Mouse (Mus musculus) left cerebral cortex, adult 18-20 months (tissue): ENCODE measurements at regions not wholly inside any gene's neighbourhood (a gene's known extent, or its start where the extent isn't known, plus 50 kb on each side); places are given as distances from the start of the nearest gene placed in this dataset.
"Not testable (repeated sequence)": the region's sequence is repeated elsewhere in the genome, so short reads cannot be mapped to it uniquely, and the experiment has no call there.

Source experiments
- DNase-seq, 2 experiments: peaks; one replicate each; pipeline ENCODE4 v3.0.0; 2021 to 2022; ENCODE audit warnings: low spot score in 2 of 2, mixed read lengths in 1 of 2

- peak in 1 of 2 experiments; percentile 17 for DNase-seq
These were observed 244.5 kb upstream of the Jarid2 start for GRCm38 (mm10) chr13:44484582-44485329.

GRCm38 (mm10) chr13:44490935-44491465 lies 238.3 kb upstream of the Jarid2 start:
- no peak for DNase-seq

GRCm38 (mm10) chr13:44493884-44494283 lies 235.4 kb upstream of the Jarid2 start:
- DNase-seq: no peak

DNA sequence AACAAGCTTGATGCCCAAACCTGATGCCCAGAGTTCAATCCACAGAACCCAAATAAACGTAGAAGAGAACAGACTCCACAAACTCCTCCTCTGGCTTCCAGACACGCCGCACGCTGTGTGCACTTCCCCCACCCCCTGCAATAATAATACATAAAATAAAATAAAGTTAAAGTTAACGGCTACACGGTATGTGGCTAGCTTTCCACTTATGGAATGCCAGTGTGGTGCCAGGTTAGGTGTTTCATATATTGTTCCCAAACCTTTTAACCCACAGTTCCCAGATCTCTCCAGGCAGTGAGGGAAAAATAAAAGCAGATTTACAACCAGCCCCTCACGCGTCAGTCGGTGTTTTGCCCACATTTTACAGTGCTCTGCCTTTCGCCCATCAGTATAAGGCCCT lies 233.8 kb upstream of the Jarid2 start:
- DNase-seq: no peak

DNA sequence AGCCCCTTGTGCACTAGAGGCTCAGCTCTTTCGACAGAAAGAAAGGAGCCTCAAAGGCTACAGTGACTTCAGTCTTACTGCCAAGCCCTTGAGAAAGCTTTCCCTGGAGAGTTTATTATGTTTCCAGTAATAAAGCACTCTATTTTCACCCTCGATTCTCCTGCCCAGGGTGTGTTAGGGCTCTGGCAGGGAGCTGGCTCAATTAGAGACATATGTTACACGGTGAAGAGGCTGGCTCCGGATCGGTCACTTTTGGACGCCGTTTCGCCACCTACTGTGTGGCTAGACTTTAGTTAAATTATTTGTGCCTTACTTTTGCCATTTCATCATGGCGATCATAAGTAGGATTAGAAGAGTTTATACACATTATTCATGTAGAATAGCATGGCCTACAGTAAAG lies 232.7 kb upstream of the Jarid2 start:
- DNase-seq: no peak

DNA sequence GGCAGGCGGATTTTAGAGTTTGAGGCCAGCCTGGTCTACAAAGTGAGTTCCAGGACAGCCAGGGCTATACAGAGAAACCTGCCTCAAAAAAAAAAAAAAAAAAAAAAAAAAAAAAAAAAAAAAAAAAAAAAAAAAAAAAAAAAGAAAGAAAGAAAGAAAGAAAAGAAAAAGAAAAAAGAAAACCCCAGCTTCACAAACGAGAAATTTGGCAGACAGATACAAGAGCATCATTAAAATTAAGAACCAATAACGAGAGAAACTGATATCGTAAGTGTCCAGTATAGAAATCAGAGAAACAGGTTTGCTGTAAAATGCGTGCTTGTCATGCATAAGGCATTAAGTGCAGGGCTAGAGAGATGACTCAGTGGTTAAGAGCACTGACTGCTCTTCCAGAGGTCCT lies 228.4 kb upstream of the Jarid2 start:
- DNase-seq: not testable (repeated sequence)

DNA sequence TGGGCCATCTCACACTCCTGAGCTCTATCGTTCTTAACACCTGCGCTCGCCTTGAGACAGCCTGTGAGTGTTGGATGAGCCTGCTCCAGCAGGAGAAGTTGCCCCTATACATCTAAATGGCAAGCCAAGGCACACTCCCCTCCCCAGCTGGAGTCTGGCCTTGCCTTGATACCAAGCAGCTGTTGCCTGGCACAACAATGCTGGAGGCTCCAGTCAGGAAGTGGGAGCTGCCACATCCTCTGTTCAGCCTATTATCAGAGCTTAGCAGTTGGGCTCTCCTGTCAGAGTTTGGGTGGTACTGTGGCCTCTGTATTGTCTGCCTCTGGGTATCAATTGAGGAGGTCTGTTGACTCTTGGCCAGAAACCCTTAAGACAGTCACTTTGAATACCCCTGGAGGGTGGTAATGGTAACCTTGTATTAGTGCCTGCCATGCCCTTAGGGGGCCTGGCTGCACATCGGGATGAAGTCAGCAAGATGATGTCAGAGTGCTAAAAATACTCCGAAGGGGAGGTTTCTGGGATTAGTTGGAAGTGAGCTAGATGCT lies 227.4 kb upstream of the Jarid2 start:
- no peak for DNase-seq

DNA sequence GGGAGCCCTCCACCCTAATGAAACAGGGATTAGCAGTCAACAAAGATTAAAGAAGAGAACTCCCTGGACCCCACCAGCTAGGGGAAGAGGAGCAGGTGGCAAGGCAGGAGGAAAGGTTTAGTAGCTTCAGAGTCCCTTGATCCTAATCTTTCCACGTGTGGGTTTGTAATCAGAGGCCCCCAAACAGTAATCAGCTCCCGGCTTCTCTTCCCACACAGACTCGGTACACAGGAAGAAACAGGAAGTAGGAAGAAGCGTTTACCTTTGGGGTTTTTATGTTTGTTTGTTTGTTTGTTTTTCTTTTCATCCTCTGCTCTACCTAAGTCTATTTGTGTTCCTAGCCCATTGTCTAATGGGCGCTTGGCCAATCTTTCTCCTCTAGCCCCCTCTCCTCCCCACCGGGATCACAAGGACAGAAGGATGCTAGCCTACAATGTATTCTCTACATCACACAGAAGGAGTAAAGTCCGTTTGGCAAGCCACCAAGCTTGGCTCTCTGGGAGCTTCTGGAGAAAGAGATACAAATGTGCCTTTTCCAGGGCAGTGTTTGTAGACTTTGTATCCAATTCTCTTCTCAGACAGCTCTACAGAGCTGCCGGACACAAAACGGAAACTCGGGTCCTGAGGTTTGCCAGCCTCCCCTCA lies 226.5 kb upstream of the Jarid2 start:
- peak; percentile 16 to 17 for DNase-seq

- no peak for DNase-seq
These were observed 225.9 kb upstream of the Jarid2 start for GRCm38 (mm10) chr13:44503257-44503950.

GRCm38 (mm10) chr13:44504455-44504854 lies 224.8 kb upstream of the Jarid2 start:
- DNase-seq: no peak

DNA sequence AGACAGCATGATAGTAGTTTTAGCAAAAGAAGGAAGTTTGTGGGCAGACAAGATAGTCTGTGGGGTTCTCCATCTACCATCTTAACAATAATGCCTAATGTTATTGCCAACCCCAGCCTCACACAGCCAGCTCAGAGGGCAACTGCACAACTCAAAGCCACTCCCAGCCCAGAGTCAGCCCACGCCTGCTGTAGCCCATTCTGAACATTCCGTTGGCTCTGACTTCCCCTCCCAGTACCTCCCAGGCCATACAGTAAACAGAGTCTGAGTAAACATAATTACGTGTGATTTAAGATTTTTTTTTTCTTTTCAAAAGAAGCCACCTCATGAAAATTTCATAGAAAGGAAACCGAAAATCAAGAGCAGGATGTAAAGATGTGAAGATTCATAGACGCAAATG lies 222.3 kb upstream of the Jarid2 start:
- DNase-seq: no peak

DNA sequence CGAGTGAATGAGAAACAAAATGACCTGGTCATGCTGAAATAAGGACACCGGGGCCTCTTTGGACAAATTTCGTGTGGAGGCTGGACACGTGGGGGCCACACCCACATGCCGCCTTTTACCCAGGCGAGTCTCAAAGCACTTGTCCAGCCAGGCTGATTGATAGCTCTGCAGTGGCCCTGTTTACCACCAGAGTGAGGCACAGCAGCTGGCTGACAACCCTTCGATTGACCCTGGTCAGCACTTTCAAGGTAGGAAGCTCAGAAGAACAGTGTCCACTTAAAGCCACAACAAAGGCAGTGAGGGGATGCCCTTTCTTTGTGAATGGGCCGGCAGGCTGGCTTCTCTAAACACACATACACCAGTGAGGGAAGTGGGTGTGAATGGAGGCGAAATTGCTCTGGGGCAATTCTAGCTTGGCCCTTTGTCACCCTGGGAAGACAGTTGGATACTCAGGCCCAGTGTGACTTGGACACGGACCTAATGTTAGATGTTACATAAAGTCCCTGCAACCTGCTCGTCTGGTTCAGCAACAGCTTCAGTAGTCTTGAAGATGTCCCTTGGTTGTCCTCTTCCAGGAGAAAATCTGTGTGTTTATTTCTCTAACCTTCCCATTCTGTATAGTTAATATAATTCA lies 219.6 kb upstream of the Jarid2 start:
- DNase-seq: no peak

- no peak for DNase-seq
These were observed 215.6 kb upstream of the Jarid2 start for GRCm38 (mm10) chr13:44513378-44514285.

GRCm38 (mm10) chr13:44514636-44515158 lies 214.6 kb upstream of the Jarid2 start:
- no peak for DNase-seq

GRCm38 (mm10) chr13:44516863-44517262 lies 212.4 kb upstream of the Jarid2 start:
- DNase-seq: no peak

GRCm38 (mm10) chr13:44517312-44517711 lies 212.0 kb upstream of the Jarid2 start:
- no peak for DNase-seq

- DNase-seq: no peak
These were observed 211.1 kb upstream of the Jarid2 start for GRCm38 (mm10) chr13:44518215-44518614.

- DNase-seq: no peak
These were observed 205.8 kb upstream of the Jarid2 start for GRCm38 (mm10) chr13:44523516-44523915.

DNA sequence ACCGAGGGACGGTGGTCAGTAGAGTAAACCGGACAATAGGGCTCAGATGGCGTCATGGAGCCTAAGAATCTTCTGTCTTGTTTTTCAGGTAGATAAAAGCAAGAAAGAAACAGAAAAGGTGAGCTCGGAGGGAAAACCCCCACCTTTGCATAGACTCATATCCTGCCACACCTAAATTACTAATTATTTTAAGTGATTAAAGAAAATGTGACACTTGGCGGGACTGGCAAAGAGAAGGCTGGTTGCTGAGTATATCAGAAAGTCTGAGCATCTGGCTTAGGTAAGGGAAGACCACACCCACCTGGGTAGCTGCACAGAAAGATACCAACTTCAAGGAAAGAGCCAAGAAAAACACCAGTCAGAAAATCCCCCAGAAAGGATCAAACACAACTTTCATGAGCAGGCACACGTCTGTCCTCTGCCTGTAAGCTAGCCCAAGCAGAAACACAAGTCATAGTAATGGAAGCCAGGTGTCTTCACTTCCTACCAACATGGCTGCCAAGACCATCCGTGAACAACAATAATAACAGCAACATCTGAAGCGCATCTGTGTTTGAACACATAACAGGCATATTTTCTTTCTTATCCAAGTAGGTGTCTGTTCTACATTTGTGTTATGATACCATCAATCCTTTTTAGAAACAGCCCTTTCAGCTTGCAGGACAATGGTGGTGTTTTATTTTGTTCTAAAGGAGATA lies 198.3 kb upstream of the Jarid2 start:
- no peak for DNase-seq
